ENCODE assay signal across 8 mouse cellular contexts in genomic region chr11:35798874-35799273, GRCm38 (mm10). TPM values are rescaled to one million over a fixed set of nuclear protein-coding genes. Genes with fewer than 3 reads are reported as not detected.
A peak's percentile ranks its signal among the peaks of the same experiment; 100 is the strongest.
DNase-seq lines count a peak whose midpoint lies in the region; ATAC-seq lines count a peak whose summit lies in the region.

TSS of gene Fbll1 (minus strand) at chr11:35798884.

- peaks cover 61% of the 10 kb centered on the region for H3K27me3 ChIP-seq in midbrain, embryonic 10.5 days (ENCODE audit: low read depth, poor library complexity, severe bottlenecking)

- no peaks in the 10 kb centered on the region for H3K36me3 ChIP-seq in midbrain, embryonic 10.5 days

- H3K9me3 ChIP-seq in midbrain, embryonic 10.5 days (replicated peaks) = no peaks in the 10 kb centered on the region

- peak; percentile 53 to 64; a peak in 2 of 4 replicates for ATAC-seq in hematopoietic stem cell, adult 5-6 weeks (replicated peaks in 1 of 2; ENCODE audit: insufficient read depth in 1 of 2, low FRiP score in 2 of 2, low TSS enrichment in 1 of 2, low read depth in 1 of 2, poor library complexity in 2 of 2, severe bottlenecking in 2 of 2)

- DNase-seq in kidney, adult 18-20 months = peak; percentile 23
- no peak for DNase-seq in kidney, adult 11 months
- peak; percentile 70 for DNase-seq in adipocyte (ENCODE audit: low spot score)
- peak; percentile 75 for DNase-seq in embryo, embryonic 9.5 days (ENCODE audit: extremely low spot score)
- DNase-seq in layer of hippocampus, postnatal 36 days = no peak
- DNase-seq in midbrain, embryonic 10.5 days (ENCODE audit: low spot score) = peak; percentile 69
- DNase-seq in testis, postnatal 14 days (ENCODE audit: low spot score) = peak; percentile 54

- H3K4me3 ChIP-seq in midbrain, embryonic 10.5 days = peak within 1 kb of the TSS; percentile 73

- 14% methylated on average over 11 of the region's 11 CpGs for WGBS in midbrain, embryonic 10.5 days

- H3K27ac ChIP-seq in midbrain, embryonic 10.5 days (replicated peaks) = peak within 1 kb of the TSS; percentile 67

- peaks cover 16% of the 10 kb centered on the region for H3K4me1 ChIP-seq in midbrain, embryonic 10.5 days

RNA-seq across cellular contexts. Expression of gene Fbll1, which starts in this region (rescaled TPM):
- total RNA-seq in hematopoietic stem cell, adult 5-6 weeks (2017) = 0.15 TPM in 1 of 2 replicates, not detected in the other
- 10 to 100 TPM; 42.2 to 46.1 TPM for total RNA-seq in layer of hippocampus, postnatal 36 days (2021)
- polyA plus RNA-seq in midbrain, embryonic 10.5 days (2016; fragmentation: Nextera tagmentation; extraction: Ambion mirVana) = 0.44 and 0.92 TPM in 2 replicates

Comparison
In these comparisons a context has a peak if more than half of its experiments do, and no peak if none do; other contexts are left out.
1. RNA of gene Fbll1 (total RNA-seq): 42.2 to 46.1 TPM in layer of hippocampus, postnatal 36 days; 0.15 TPM in hematopoietic stem cell, adult 5-6 weeks; every median in the first group is over 10 times any median in the second.
2. DNase-seq: peak in kidney, adult 18-20 months (single experiment), adipocyte (single experiment), embryo, embryonic 9.5 days (single experiment) and testis, postnatal 14 days (single experiment); none in kidney, adult 11 months (single experiment) and layer of hippocampus, postnatal 36 days (0 of 2).
3. Peak in ATAC-seq in hematopoietic stem cell, adult 5-6 weeks; RNA of the gene not detected or under 1 TPM.
4. Peak in DNase-seq, H3K4me3 ChIP-seq and H3K27ac ChIP-seq in midbrain, embryonic 10.5 days; RNA of the gene not detected or under 1 TPM.